Mouse (Mus musculus) midbrain, embryonic 16.5 days (tissue): ENCODE measurements around the gene Ssc4d. TPM values are rescaled to one million over a fixed set of nuclear protein-coding genes. Genes with fewer than 3 reads are reported as not detected.

ENCODE experiments used
- ATAC-seq: fragments of 200-750 bp; cut with Nextera tagmentation; 2 replicates; pipeline ENCODE4 v1.8.0; 2017; ENCODE audit warnings: moderate TSS enrichment
- H3K27ac ChIP-seq: fragments of 300-500 bp; sonication (generic); 2 replicates; pipeline ENCODE4 v1.5.1; 2014; ENCODE audit warnings: mild to moderate bottlenecking, low read length, mixed read lengths
- H3K27me3 ChIP-seq: fragments of 300-500 bp; sonication (generic); 2 replicates; pipeline ENCODE4 v1.6.1; 2014; ENCODE audit warnings: low read depth, low read length, mixed read lengths; ENCODE audit not compliant: control insufficient read depth, insufficient read depth
- H3K36me3 ChIP-seq: fragments of 300-500 bp; sonication (generic); 2 replicates; pipeline ENCODE4 v1.6.1; 2014; ENCODE audit warnings: mild to moderate bottlenecking, low read length, moderate library complexity, mixed read lengths; ENCODE audit not compliant: control insufficient read depth, insufficient read depth
- H3K4me1 ChIP-seq: fragments of 300-500 bp; sonication (generic); 2 replicates; pipeline ENCODE4 v1.6.1; 2014; ENCODE audit warnings: mild to moderate bottlenecking, low read length, mixed read lengths; ENCODE audit not compliant: control insufficient read depth, insufficient read depth
- H3K4me2 ChIP-seq: fragments of 300-500 bp; sonication (generic); 2 replicates; pipeline ENCODE4 v1.6.1; 2014; ENCODE audit warnings: mild to moderate bottlenecking, low read length, mixed read lengths
- H3K4me3 ChIP-seq: fragments of 300-500 bp; sonication (generic); 2 replicates; pipeline ENCODE4 v1.5.1; 2014; ENCODE audit warnings: low read depth, mild to moderate bottlenecking, low read length, moderate library complexity, mixed read lengths
- H3K9ac ChIP-seq: fragments of 300-500 bp; sonication (generic); 2 replicates; pipeline ENCODE4 v1.6.1; 2014; ENCODE audit warnings: low read depth, low read length, mixed read lengths
- H3K9me3 ChIP-seq: fragments of 300-500 bp; sonication (generic); replicated peaks from 2 replicates; pipeline ENCODE4 v1.6.1; 2014; ENCODE audit warnings: mild to moderate bottlenecking, low read length, mixed read lengths; ENCODE audit not compliant: control insufficient read depth, poor library complexity, severe bottlenecking
- whole genome bisulfite sequencing: fragments of 180-500 bp; shearing (Covaris S2); extraction: QIAGEN DNeasy Blood & Tissue Kit; methylation state at CpG from one replicate; pipeline ENCODE4 v1.1.7; 2014; 5-methylcytosine and 5-hydroxymethylcytosine counted together
- polyA plus RNA-seq: library from polyadenylated mRNA; unstranded; fragments of >200 nt; fragmentation: Nextera tagmentation; extraction: Ambion mirVana; gene quantifications from 2 replicates; pipeline ENCODE4 v1.2.1, GENCODE M21; 2015

Gene Ssc4d
- 1.8 and 1.9 TPM in 2 replicates for polyA plus RNA-seq

GRCm38 (mm10) chr5:135974365-135974764 lies at the start of gene Ssc4d:
Gene Ssc4d (minus strand): TSS chr5:135974531.
- no peak within 1 kb of the TSS for H3K4me3 ChIP-seq
- H3K9ac ChIP-seq: no peak within 1 kb of the TSS
- H3K4me2 ChIP-seq: no peak within 1 kb of the TSS
- H3K9me3 ChIP-seq: no peaks in the 10 kb centered on the region
- no peak for ATAC-seq
- no peak within 1 kb of the TSS for H3K27ac ChIP-seq
- H3K36me3 ChIP-seq: no peaks in the 10 kb centered on the region
- H3K4me1 ChIP-seq: no peaks in the 10 kb centered on the region
- no peaks in the 10 kb centered on the region for H3K27me3 ChIP-seq
- WGBS: 19% methylated on average over 9 of the region's 9 CpGs

GRCm38 (mm10) chr5:136019907-136020306 lies 45.6 kb upstream of the Ssc4d start:
- 48% methylated on average over 1 of the region's 1 CpGs for WGBS
- no peak for ATAC-seq

GRCm38 (mm10) chr5:136018726-136019125 lies 44.4 kb upstream of the Ssc4d start:
- WGBS: 74% methylated on average over 2 of the region's 2 CpGs
- H3K4me2 ChIP-seq: no peak overlapping the region
- H3K9ac ChIP-seq: no peak overlapping the region
- H3K27me3 ChIP-seq: no peaks in the 10 kb centered on the region
- H3K4me3 ChIP-seq: no peak overlapping the region
- no peak overlapping the region for H3K27ac ChIP-seq
- H3K9me3 ChIP-seq: no peaks in the 10 kb centered on the region
- H3K4me1 ChIP-seq: peaks cover 11% of the 10 kb centered on the region; the same call in 1 of the 2 replicates
- no peak for ATAC-seq
- no peaks in the 10 kb centered on the region for H3K36me3 ChIP-seq

More at GRCm38 (mm10) chr5:136019907-136020306, 45.6 kb upstream of the Ssc4d start:
- Histone ChIP-seq H3K4me2 (no peak overlapping the region), H3K27ac (no peak overlapping the region), H3K27me3 (no peaks in the 10 kb centered on the region), H3K9ac (no peak overlapping the region), H3K36me3 (no peaks in the 10 kb centered on the region), H3K9me3 (no peaks in the 10 kb centered on the region), H3K4me3 (no peak overlapping the region), H3K4me1 (peaks cover 11% of the 10 kb centered on the region; the same call in 1 of the 2 replicates)

GRCm38 (mm10) chr5:136017262-136017661 lies 42.9 kb upstream of the Ssc4d start:
- Histone ChIP-seq H3K36me3 (peaks cover 4% of the 10 kb centered on the region), H3K4me2 (no peak overlapping the region), H3K27me3 (no peaks in the 10 kb centered on the region), H3K9me3 (no peaks in the 10 kb centered on the region), H3K4me1 (peaks cover 11% of the 10 kb centered on the region; the same call in 1 of the 2 replicates), H3K9ac (no peak overlapping the region), H3K4me3 (no peak overlapping the region), H3K27ac (no peak overlapping the region)
- no peak for ATAC-seq
- 78% methylated on average over 6 of the region's 6 CpGs for WGBS

- ATAC-seq: no peak
- no peak overlapping the region for H3K27ac ChIP-seq
Measured at GRCm38 (mm10) chr5:136016014-136016876, 41.9 kb upstream of the Ssc4d start.

GRCm38 (mm10) chr5:136015586-136015985 lies 41.3 kb upstream of the Ssc4d start:
- no peak overlapping the region; the same call in 1 of the 2 replicates for H3K27ac ChIP-seq
- H3K36me3 ChIP-seq: peaks cover 10% of the 10 kb centered on the region
- H3K27me3 ChIP-seq: no peaks in the 10 kb centered on the region
- H3K4me3 ChIP-seq: no peak overlapping the region
- no peak for ATAC-seq
- H3K9ac ChIP-seq: no peak overlapping the region
- 77% methylated on average over 10 of the region's 10 CpGs for WGBS
- H3K4me2 ChIP-seq: no peak overlapping the region
- no peaks in the 10 kb centered on the region for H3K9me3 ChIP-seq
- H3K4me1 ChIP-seq: peaks cover 11% of the 10 kb centered on the region; the same call in 1 of the 2 replicates

More at GRCm38 (mm10) chr5:136016014-136016876, 41.9 kb upstream of the Ssc4d start:
- WGBS: 76% methylated on average over 10 of the region's 10 CpGs
- Histone ChIP-seq H3K9ac (no peak overlapping the region), H3K9me3 (no peaks in the 10 kb centered on the region), H3K4me3 (no peak overlapping the region), H3K36me3 (peaks cover 10% of the 10 kb centered on the region), H3K4me2 (no peak overlapping the region), H3K4me1 (peaks cover 11% of the 10 kb centered on the region; the same call in 1 of the 2 replicates), H3K27me3 (no peaks in the 10 kb centered on the region)

GRCm38 (mm10) chr5:136014877-136015276 lies 40.5 kb upstream of the Ssc4d start:
- no peak for ATAC-seq
- H3K4me3 ChIP-seq: no peak overlapping the region

GRCm38 (mm10) chr5:136007745-136008144 lies 33.4 kb upstream of the Ssc4d start:
- no peaks in the 10 kb centered on the region for H3K9me3 ChIP-seq
- no peak overlapping the region for H3K9ac ChIP-seq
- no peak overlapping the region for H3K27ac ChIP-seq
- no peak overlapping the region for H3K4me3 ChIP-seq
- H3K4me1 ChIP-seq: no peaks in the 10 kb centered on the region
- no peak overlapping the region for H3K4me2 ChIP-seq
- WGBS: 82% methylated on average over 7 of the region's 7 CpGs
- ATAC-seq: no peak
- H3K27me3 ChIP-seq: no peaks in the 10 kb centered on the region
- peaks cover 15% of the 10 kb centered on the region for H3K36me3 ChIP-seq

More at GRCm38 (mm10) chr5:136014877-136015276, 40.5 kb upstream of the Ssc4d start:
- Histone ChIP-seq H3K4me2 (no peak overlapping the region), H3K27ac (no peak overlapping the region), H3K27me3 (no peaks in the 10 kb centered on the region), H3K36me3 (peaks cover 14% of the 10 kb centered on the region), H3K9ac (no peak overlapping the region), H3K9me3 (no peaks in the 10 kb centered on the region), H3K4me1 (peaks cover 11% of the 10 kb centered on the region; the same call in 1 of the 2 replicates)
- WGBS: 88% methylated on average over 10 of the region's 10 CpGs

- ATAC-seq: no peak
- no peak overlapping the region for H3K27ac ChIP-seq
- H3K4me1 ChIP-seq: no peaks in the 10 kb centered on the region
- no peak overlapping the region for H3K4me3 ChIP-seq
- no peaks in the 10 kb centered on the region for H3K27me3 ChIP-seq
- no peak overlapping the region for H3K9ac ChIP-seq
- no peaks in the 10 kb centered on the region for H3K9me3 ChIP-seq
- H3K4me2 ChIP-seq: no peak overlapping the region
- no peaks in the 10 kb centered on the region for H3K36me3 ChIP-seq
- 82% methylated on average over 4 of the region's 4 CpGs for WGBS
Measured at GRCm38 (mm10) chr5:136004537-136004936, 30.2 kb upstream of the Ssc4d start.
